Mouse (Mus musculus): ENCODE measurements around the gene Cntnap5c. TPM values are rescaled to one million over a fixed set of nuclear protein-coding genes. Genes with fewer than 3 reads are reported as not detected.
"Not testable (repeated sequence)": the region's sequence is repeated elsewhere in the genome, so short reads cannot be mapped to it uniquely, and the experiment has no call there.

Gene Cntnap5c
- polyA plus RNA-seq, 1 experiment from 2014 or later: 0.09 TPM

- H3K9ac ChIP-seq (ENCODE audit: low read length): no peak overlapping the region
Observed at GRCm38 (mm10) chr17:57799414-57799985, 30.1 kb downstream of the Cntnap5c start.

GRCm38 (mm10) chr17:57801180-57801579, 31.8 kb downstream of the Cntnap5c start:
- no peak for ATAC-seq (replicated peaks; ENCODE audit: low FRiP score)

More at GRCm38 (mm10) chr17:57799414-57799985, 30.1 kb downstream of the Cntnap5c start:
- WGBS: 52% methylated on average over 3 of the region's 3 CpGs
- ATAC-seq (replicated peaks; ENCODE audit: low FRiP score) (peak; percentile 77), DNase-seq (ENCODE audit: low spot score) (no peak)
- no peak overlapping the region for H3K4me2 ChIP-seq (ENCODE audit: low read depth, low read length, severe bottlenecking)
- H3K36me3 ChIP-seq (ENCODE audit: control insufficient read depth, insufficient read depth, low read length): no peaks in the 10 kb centered on the region
- H3K4me1 ChIP-seq (replicated peaks; ENCODE audit: control insufficient read depth, insufficient read depth, low read length): no peaks in the 10 kb centered on the region
- H3K4me3 ChIP-seq (ENCODE audit: low read depth, low read length): no peak overlapping the region
- H3K27ac ChIP-seq (ENCODE audit: low read depth, low read length): no peak overlapping the region
- H3K9me3 ChIP-seq (ENCODE audit: control insufficient read depth, low read length): no peaks in the 10 kb centered on the region
- no peaks in the 10 kb centered on the region for H3K27me3 ChIP-seq (ENCODE audit: control insufficient read depth, insufficient read depth, low read length)

GRCm38 (mm10) chr17:57837090-57837971, 68.0 kb downstream of the Cntnap5c start:
- Histone ChIP-seq H3K9me3 (ENCODE audit: control insufficient read depth, low read length) (no peaks in the 10 kb centered on the region), H3K4me2 (ENCODE audit: low read depth, low read length, severe bottlenecking) (no peak overlapping the region), H3K27ac (ENCODE audit: low read depth, low read length) (no peak overlapping the region), H3K4me3 (ENCODE audit: low read depth, low read length) (no peak overlapping the region), H3K4me1 (replicated peaks; ENCODE audit: control insufficient read depth, insufficient read depth, low read length) (no peaks in the 10 kb centered on the region), H3K27me3 (ENCODE audit: control insufficient read depth, insufficient read depth, low read length) (no peaks in the 10 kb centered on the region), H3K9ac (ENCODE audit: low read length) (no peak overlapping the region), H3K36me3 (ENCODE audit: control insufficient read depth, insufficient read depth, low read length) (no peaks in the 10 kb centered on the region)
- ATAC-seq (replicated peaks; ENCODE audit: low FRiP score) (no peak), DNase-seq (ENCODE audit: low spot score) (no peak)

More at GRCm38 (mm10) chr17:57801180-57801579, 31.8 kb downstream of the Cntnap5c start:
- H3K36me3 ChIP-seq (ENCODE audit: control insufficient read depth, insufficient read depth, low read length): no peaks in the 10 kb centered on the region
- no peaks in the 10 kb centered on the region for H3K9me3 ChIP-seq (ENCODE audit: control insufficient read depth, low read length)
- no peak overlapping the region for H3K27ac ChIP-seq (ENCODE audit: low read depth, low read length)
- H3K4me3 ChIP-seq (ENCODE audit: low read depth, low read length): no peak overlapping the region
- no peaks in the 10 kb centered on the region for H3K4me1 ChIP-seq (replicated peaks; ENCODE audit: control insufficient read depth, insufficient read depth, low read length)
- DNase-seq (ENCODE audit: low spot score): no peak
- H3K9ac ChIP-seq (ENCODE audit: low read length): no peak overlapping the region
- H3K4me2 ChIP-seq (ENCODE audit: low read depth, low read length, severe bottlenecking): no peak overlapping the region
- 85% methylated on average over 1 of the region's 1 CpGs for WGBS
- no peaks in the 10 kb centered on the region for H3K27me3 ChIP-seq (ENCODE audit: control insufficient read depth, insufficient read depth, low read length)

GRCm38 (mm10) chr17:57855811-57856210, 86.4 kb downstream of the Cntnap5c start:
- not testable (repeated sequence) for H3K36me3 ChIP-seq (ENCODE audit: control insufficient read depth, insufficient read depth, low read length); H3K9me3 ChIP-seq (ENCODE audit: control insufficient read depth, low read length); DNase-seq (ENCODE audit: low spot score); H3K4me2 ChIP-seq (ENCODE audit: low read depth, low read length, severe bottlenecking); H3K27me3 ChIP-seq (ENCODE audit: control insufficient read depth, insufficient read depth, low read length); H3K27ac ChIP-seq (ENCODE audit: low read depth, low read length); H3K4me1 ChIP-seq (replicated peaks; ENCODE audit: control insufficient read depth, insufficient read depth, low read length); H3K4me3 ChIP-seq (ENCODE audit: low read depth, low read length); H3K9ac ChIP-seq (ENCODE audit: low read length); ATAC-seq (replicated peaks; ENCODE audit: low FRiP score)
- no CpG with 5 or more reads among the region's 4 CpGs for WGBS

GRCm38 (mm10) chr17:57865996-57866395, 96.6 kb downstream of the Cntnap5c start:
- Histone ChIP-seq H3K27me3 (ENCODE audit: control insufficient read depth, insufficient read depth, low read length) (no peaks in the 10 kb centered on the region), H3K4me1 (replicated peaks; ENCODE audit: control insufficient read depth, insufficient read depth, low read length) (no peaks in the 10 kb centered on the region), H3K4me3 (ENCODE audit: low read depth, low read length) (no peak overlapping the region), H3K4me2 (ENCODE audit: low read depth, low read length, severe bottlenecking) (no peak overlapping the region), H3K27ac (ENCODE audit: low read depth, low read length) (no peak overlapping the region), H3K36me3 (ENCODE audit: control insufficient read depth, insufficient read depth, low read length) (no peaks in the 10 kb centered on the region), H3K9me3 (ENCODE audit: control insufficient read depth, low read length) (no peaks in the 10 kb centered on the region), H3K9ac (ENCODE audit: low read length) (no peak overlapping the region)
- ATAC-seq (replicated peaks; ENCODE audit: low FRiP score): no peak
- DNase-seq (ENCODE audit: low spot score): no peak

- H3K27me3 ChIP-seq (ENCODE audit: control insufficient read depth, insufficient read depth, low read length): no peaks in the 10 kb centered on the region
- no peaks in the 10 kb centered on the region for H3K4me1 ChIP-seq (replicated peaks; ENCODE audit: control insufficient read depth, insufficient read depth, low read length)
- WGBS: 83% methylated on average over 4 of the region's 4 CpGs
- H3K4me3 ChIP-seq (ENCODE audit: low read depth, low read length): no peak overlapping the region
- H3K36me3 ChIP-seq (ENCODE audit: control insufficient read depth, insufficient read depth, low read length): no peaks in the 10 kb centered on the region
- no peaks in the 10 kb centered on the region for H3K9me3 ChIP-seq (ENCODE audit: control insufficient read depth, low read length)
- H3K4me2 ChIP-seq (ENCODE audit: low read depth, low read length, severe bottlenecking): no peak overlapping the region
- ATAC-seq (replicated peaks; ENCODE audit: low FRiP score) (no peak), DNase-seq (ENCODE audit: low spot score) (no peak)
- no peak overlapping the region for H3K27ac ChIP-seq (ENCODE audit: low read depth, low read length)
- no peak overlapping the region for H3K9ac ChIP-seq (ENCODE audit: low read length)
Observed at GRCm38 (mm10) chr17:57887742-57888389, 118.5 kb downstream of the Cntnap5c start.

GRCm38 (mm10) chr17:57911770-57912293, 142.5 kb downstream of the Cntnap5c start:
- H3K27ac ChIP-seq (ENCODE audit: low read depth, low read length): no peak overlapping the region
- DNase-seq (ENCODE audit: low spot score) (no peak), ATAC-seq (replicated peaks; ENCODE audit: low FRiP score) (no peak)
- no peak overlapping the region for H3K9ac ChIP-seq (ENCODE audit: low read length)
- no peak overlapping the region for H3K4me3 ChIP-seq (ENCODE audit: low read depth, low read length)
- no peaks in the 10 kb centered on the region for H3K4me1 ChIP-seq (replicated peaks; ENCODE audit: control insufficient read depth, insufficient read depth, low read length)
- no peak overlapping the region for H3K4me2 ChIP-seq (ENCODE audit: low read depth, low read length, severe bottlenecking)
- no peaks in the 10 kb centered on the region for H3K36me3 ChIP-seq (ENCODE audit: control insufficient read depth, insufficient read depth, low read length)
- H3K27me3 ChIP-seq (ENCODE audit: control insufficient read depth, insufficient read depth, low read length): no peaks in the 10 kb centered on the region
- no peaks in the 10 kb centered on the region for H3K9me3 ChIP-seq (ENCODE audit: control insufficient read depth, low read length)

GRCm38 (mm10) chr17:57984230-57984629, 214.9 kb downstream of the Cntnap5c start:
- H3K4me1 ChIP-seq (replicated peaks; ENCODE audit: control insufficient read depth, insufficient read depth, low read length): no peaks in the 10 kb centered on the region
- no peak overlapping the region for H3K9ac ChIP-seq (ENCODE audit: low read length)
- ATAC-seq (replicated peaks; ENCODE audit: low FRiP score) (no peak), DNase-seq (ENCODE audit: low spot score) (no peak)
- no peaks in the 10 kb centered on the region for H3K9me3 ChIP-seq (ENCODE audit: control insufficient read depth, low read length)
- no peak overlapping the region for H3K4me2 ChIP-seq (ENCODE audit: low read depth, low read length, severe bottlenecking)
- WGBS: 88% methylated on average over 3 of the region's 3 CpGs
- no peak overlapping the region for H3K4me3 ChIP-seq (ENCODE audit: low read depth, low read length)
- H3K36me3 ChIP-seq (ENCODE audit: control insufficient read depth, insufficient read depth, low read length): no peaks in the 10 kb centered on the region
- H3K27ac ChIP-seq (ENCODE audit: low read depth, low read length): no peak overlapping the region
- H3K27me3 ChIP-seq (ENCODE audit: control insufficient read depth, insufficient read depth, low read length): no peaks in the 10 kb centered on the region

Measured in forebrain, embryonic 11.5 days (tissue).